Mouse (Mus musculus): ENCODE data around the gene Nek8.

DNA sequence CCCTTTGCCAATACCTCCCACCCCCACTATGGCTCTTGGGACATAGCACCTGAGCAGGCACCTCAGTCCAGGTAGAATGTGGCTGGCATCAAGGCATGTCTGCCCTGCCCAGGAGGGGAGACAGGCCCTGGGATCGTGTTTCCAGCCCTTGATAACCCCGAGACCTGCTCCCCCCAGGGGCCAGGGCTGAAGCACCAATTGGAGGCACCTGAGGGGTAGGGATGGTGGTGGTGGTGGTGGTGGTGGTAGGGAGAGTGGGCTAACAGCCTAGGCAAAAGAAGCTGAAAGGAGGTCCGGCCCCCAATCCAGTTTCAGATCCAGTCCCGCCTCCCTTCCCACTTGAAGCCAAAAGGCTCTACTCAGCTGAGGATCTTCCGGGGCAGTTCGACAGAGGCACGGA is 16.9 kb downstream of the Nek8 start:
- TF ChIP-seq EP300 (IDR thresholded peaks at IDR 0.05; ENCODE audit: low read depth) (no peak), CTCF (IDR thresholded peaks at IDR 0.05; ENCODE audit: low read depth) (no peak)

Data from liver, embryonic 14.5 days (tissue).